Mouse (Mus musculus): Measurements from ENCODE around the gene Ncoa3.

Ncoa3 gene

DNA sequence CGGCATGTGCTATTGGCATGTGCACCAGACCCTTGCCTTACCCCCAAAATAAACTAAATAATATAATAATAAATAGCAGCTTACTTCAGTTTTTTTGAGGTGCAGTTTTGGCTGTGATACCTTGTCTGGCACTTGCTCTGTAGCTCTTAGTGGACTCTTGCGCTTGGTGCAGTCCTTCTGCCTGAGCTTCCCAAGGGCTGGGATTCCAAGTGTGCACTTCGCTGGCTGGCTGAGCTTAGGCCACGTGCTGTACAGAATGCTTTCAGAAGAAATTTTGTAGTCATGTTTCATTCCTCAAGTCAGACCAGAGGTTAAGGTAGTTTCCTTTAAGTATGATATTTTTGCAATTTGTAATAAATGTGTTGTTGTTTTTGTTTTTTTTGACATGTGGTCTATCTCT is 47.2 kb downstream of the Ncoa3 start:
- no peak for DNase-seq

- no peak for DNase-seq
Measured at GRCm38 (mm10) chr2:166042542-166042941, 50.1 kb downstream of the Ncoa3 start.

DNA sequence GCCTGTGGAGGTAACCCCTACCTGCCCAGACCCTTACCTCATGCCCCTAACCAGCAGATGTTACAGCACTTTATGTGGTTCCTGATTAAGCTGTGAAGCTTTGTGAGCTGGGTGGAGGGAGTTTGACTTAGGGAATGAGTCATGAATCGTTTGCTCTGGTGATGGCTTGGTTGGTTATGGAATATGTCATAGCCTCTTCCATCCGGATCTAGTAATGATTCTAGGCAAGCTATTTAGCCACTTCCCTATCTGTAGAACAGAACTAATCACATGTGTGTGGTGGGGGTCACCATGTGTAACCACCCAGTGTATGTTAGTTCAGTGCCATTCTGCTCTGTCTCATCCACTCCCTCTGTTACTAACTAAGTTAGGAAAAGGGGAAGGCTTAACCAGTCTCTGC is 52.6 kb downstream of the Ncoa3 start:
- no peak for DNase-seq

GRCm38 (mm10) chr2:166045549-166046501 is 53.4 kb downstream of the Ncoa3 start:
- DNase-seq: peak; percentile 51

DNA sequence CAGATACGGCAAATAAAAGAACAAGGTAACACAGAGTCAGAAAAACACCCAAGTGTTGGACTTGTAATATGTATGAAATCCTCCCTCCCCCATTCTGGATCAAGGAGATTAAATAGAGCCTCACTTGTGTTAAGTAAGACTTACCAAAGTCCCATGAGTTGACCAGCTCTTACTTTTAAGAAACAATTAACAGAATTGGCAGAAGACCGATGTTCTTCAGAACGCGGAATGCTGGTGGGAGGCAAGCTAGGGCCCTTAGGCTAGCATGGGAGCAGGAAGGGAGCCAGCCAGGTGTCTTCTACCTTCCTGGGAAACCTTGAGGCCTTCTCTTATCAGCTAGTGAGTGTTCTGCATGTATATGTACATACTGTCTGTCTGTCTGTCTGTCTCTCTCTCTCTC is 55.5 kb downstream of the Ncoa3 start:
- DNase-seq: no peak

- DNase-seq: no peak
Measured at GRCm38 (mm10) chr2:166048852-166049251, 56.4 kb downstream of the Ncoa3 start.

DNA sequence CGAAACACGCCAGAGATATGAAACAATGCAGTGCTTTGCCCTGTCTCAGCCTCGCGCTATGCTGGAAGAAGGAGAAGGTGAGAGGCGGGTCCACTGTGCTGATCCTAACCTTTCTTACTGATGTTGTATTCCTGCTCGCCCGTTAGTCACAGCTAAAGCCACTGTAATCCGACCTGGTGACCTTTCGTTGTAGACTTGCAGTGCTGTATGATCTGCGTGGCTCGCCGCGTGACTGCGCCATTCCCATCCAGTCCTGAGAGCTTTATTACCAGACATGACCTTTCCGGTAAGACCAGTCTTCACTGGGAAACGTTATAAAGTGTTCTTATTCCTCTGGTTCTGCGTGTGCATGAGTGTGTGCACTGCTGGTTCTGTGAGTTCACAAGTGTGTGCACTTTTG is 59.0 kb downstream of the Ncoa3 start:
- no peak for DNase-seq

GRCm38 (mm10) chr2:166051966-166052365 is 59.5 kb downstream of the Ncoa3 start:
- DNase-seq: no peak

- no peak for DNase-seq
Measured at GRCm38 (mm10) chr2:166054002-166054539, 61.6 kb downstream of the Ncoa3 start.

DNA sequence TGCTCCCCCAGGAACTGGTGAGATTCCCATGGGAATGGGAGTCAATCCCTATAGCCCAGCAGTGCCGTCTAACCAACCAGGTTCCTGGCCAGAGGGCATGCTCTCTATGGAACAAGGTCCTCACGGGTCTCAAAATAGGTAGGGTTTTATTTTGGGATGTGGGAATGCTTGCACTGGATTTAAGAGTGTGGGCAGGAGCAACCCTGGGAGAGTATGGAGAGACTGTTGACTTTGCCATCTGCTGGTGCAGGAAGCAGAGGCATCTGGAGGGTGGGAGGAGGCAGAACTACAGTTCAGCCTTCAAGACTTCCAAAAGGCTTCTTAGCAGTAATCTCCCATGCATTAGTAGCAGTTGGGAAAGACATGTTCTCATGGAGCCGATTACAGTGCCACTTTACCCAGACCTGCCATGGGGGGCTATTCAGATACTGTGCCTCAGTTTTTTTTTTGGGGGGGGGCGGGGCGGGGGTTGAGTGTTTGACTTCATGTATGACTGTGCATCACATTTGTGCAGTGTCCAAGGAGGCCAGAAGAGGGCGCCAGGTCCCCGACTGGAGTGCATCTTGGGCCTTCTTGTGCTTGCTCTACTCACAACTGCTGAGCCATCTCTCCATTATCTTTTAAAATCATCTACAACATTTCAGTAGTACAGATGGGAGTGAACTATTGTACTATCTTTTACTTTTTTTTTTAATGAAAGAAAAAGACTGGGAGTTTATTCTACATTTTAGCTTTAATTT is 67.4 kb downstream of the Ncoa3 start:
- peak; percentile 83 for DNase-seq

DNA sequence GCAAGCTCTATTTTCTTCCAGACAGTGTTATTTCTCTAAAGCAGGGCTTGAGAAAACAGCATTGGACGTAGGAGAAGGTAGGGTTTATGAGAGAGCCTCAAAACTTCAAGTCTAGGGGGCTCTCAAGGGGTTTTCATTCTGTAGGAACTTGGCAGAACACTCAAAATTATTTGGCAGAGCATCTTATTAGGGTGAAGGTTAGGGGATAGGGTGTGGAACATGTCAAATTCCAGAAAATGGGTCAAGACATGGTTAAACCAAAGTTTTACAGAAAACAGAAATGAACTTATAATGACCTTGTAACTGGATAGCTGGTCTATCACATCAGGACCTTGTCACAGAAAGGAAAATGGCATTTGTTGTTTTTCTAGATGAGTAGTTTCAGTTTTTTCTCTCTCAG is 69.6 kb downstream of the Ncoa3 start:
- DNase-seq: no peak

- DNase-seq: no peak
Measured at GRCm38 (mm10) chr2:166062431-166062830, 70.0 kb downstream of the Ncoa3 start.

GRCm38 (mm10) chr2:166066434-166066833 is 74.0 kb downstream of the Ncoa3 start:
- DNase-seq: no peak

DNA sequence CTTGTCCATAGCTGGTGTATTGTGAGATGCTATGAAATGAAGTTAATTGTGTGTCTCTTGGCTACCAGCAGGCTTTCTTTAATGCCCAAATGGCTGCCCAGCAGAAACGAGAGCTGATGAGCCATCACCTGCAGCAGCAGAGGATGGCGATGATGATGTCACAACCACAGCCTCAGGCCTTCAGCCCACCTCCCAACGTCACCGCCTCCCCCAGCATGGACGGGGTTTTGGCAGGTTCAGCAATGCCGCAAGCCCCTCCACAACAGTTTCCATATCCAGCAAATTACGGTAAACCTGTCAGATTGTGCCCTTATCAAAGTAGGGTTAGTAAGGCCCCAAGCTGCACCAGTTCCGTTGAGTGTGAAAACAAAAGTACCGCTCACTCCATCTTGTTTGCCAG is 75.8 kb downstream of the Ncoa3 start:
- no peak for DNase-seq

GRCm38 (mm10) chr2:166069164-166069563 is 76.7 kb downstream of the Ncoa3 start:
- DNase-seq: no peak

- DNase-seq: no peak
Measured at GRCm38 (mm10) chr2:166069738-166070137, 77.3 kb downstream of the Ncoa3 start.

DNA sequence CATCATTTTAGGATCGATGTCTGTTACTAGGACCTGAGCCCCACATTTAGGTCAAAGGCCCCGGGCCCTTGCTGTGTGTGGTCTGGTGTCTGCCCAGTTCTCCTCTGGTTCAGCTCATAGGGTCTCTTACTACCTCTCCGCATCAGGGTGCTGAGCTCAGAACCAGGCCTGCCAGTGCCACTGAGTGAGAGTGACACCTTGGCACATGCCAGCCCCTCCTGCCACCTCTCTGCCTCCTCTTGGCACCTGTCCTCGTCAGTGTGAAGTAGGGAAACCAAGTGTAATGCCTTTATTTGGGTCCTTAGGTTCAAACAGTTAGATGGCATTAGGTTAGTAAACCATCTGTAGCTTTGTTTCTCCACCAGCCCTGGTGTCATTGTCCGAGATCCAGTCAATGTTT is 79.0 kb downstream of the Ncoa3 start:
- DNase-seq: no peak

- DNase-seq: no peak
Measured at GRCm38 (mm10) chr2:166071889-166072288, 79.5 kb downstream of the Ncoa3 start.

DNA sequence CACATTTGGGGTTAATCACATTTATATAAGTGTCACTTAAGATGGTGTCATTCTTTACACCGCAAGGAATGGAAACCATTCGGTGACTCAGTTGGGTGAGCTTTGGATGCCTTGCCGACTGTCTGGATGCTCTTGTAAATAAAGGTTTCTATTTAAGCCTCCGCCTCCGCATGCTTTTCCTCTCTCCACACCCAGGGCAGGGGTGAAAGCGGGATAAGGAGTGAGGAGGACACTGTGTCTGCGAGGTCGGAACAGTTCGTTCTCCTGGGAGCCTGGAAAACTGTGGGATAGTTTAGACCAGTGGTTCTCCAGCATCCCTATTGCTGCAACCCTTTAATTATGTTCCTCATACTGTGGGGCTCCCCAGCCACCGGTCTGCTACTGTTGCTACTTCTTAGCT is 80.6 kb downstream of the Ncoa3 start:
- no peak for DNase-seq

DNA sequence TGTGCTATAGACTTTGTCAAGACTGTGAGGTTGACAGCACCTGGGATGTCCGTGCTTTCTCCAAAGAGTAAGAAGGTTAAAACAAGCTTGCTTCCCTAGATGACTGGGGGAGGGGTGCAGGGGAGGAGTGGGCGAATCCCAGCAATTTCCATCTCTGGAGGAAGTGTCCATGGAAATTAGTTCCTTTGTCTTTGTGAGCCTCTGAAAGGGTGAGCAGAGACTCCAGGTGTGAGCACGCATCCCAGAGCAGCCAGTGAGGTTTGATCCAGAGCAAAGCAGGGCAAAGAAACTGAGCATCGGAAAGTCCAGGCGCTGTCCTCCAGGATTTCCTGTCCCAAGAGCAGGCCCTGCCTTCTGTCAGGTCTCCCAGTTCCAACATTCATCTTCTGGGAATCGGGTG is 81.9 kb downstream of the Ncoa3 start:
- DNase-seq: no peak

DNA sequence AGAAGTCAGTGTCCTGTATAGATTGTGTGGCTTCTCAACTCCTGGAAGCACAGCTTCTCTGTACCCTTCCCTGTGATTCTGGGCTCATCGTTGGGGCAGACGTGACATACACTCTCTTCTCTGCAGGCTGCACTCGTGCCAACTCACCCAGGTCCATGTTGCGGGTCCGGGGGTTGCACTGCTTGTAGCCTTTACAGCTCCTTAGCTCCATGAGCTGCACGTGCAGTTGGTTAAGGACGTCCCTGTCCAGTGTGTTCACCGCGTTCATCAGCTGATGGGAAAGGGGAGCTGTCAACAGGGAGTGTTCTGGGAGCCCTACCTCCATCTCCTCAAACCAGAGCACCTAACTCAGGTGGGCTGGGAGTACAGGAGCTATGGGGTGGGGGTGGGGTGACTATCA is 84.9 kb downstream of the Ncoa3 start:
- no peak for DNase-seq

DNA sequence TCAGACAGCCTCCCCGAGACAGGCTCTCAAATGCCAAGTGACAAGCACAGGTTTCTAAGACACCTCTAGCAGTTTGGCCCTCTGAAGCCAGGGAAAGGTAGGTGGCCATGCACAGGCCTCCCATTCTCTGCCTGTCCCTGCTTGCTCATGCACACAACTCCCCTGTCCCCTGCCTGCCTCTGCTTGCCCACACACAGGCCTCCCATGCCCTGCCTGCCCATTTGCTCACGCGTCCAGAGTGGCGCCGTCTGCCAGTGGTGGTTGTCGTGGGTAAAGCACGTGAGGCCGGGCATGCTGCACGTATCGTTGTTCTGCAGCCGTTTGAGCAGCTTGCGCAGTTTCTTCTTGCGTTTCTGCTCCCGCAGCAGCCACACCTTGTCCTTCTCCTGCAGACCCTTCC is 86.8 kb downstream of the Ncoa3 start:
- DNase-seq: no peak

DNA sequence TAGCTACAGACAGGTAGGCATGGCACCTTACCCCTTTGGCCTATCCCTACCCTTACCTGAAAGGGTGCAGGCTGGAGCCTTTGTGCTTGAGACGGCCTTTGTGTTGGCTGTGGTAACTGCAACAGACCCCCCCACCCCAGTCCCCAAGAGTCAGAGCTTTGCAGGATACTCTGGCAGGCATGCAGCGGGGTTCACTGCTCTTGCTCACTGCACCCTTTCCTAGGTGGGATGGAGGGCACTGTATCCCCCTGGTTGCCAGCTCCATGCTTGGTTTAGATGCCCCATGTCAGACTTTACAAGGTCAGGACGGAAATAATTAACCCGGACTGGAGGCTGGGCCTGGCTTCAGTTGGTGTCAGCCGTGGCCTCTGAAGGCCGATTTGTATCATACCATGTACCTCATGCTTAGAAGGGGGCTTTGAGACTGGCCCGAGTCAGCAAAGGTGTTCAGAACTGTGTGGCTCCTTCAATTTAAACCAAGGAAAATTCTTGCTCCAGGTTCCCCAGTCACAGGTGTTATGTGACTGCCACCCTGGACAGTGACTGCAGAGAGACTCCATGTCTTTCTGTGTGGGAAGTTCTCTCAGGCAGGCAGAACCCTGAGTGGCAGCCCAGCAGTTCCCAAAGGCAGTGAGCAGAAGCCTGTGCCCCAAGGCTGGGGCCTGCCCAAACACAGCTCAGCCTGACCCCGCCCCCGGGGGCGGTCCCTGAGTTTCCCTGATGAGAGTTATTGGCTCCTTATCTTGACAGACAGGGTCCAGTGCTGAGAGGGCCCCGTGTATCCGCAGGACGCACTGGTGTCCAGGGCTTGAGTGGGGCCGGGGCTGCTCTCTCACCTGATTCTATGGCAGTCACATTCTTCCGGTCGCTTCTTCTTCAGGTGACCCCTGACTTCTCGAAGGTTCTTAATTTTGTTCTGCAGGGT is 87.8 kb downstream of the Ncoa3 start:
- DNase-seq: peak; percentile 43
